Comparison of ENCODE assay signal across 19 mouse cellular contexts in genomic region chr16:76275166-76275565, GRCm38 (mm10).
DNase-seq lines count a peak whose midpoint lies in the region; ATAC-seq lines count a peak whose summit lies in the region.
"Had no signal": no experiment of that assay in that cellular context is flagged by ENCODE, and none has a peak within 500 bp of the region (broad histone marks: within the 10 kb centered on the region; RNA-seq: fewer than 3 reads in every experiment).

No protein-coding gene starts in this region.

- ATAC-seq in midbrain, embryonic 16.5 days: peak; percentile 48; the same call in 1 of the 2 replicates
- ATAC-seq in midbrain, embryonic 14.5 days (ENCODE audit: low FRiP score, low TSS enrichment): no peak; the same call in 1 of the 2 replicates
- no peak for ATAC-seq in forebrain, embryonic 12.5 days (ENCODE audit: low FRiP score)
- ATAC-seq in neural tube, embryonic 15.5 days (ENCODE audit: low FRiP score): no peak
- ATAC-seq: forebrain, embryonic 16.5 days; intestine, embryonic 15.5 days; Patski had no signal

- no peak overlapping the region for H3K4me2 ChIP-seq in midbrain, embryonic 16.5 days (ENCODE audit: low read length)
- H3K4me2 ChIP-seq in midbrain, embryonic 14.5 days (ENCODE audit: low read length): no peak overlapping the region
- H3K4me2 ChIP-seq in forebrain, embryonic 12.5 days: no peak overlapping the region
- H3K4me2 ChIP-seq in neural tube, embryonic 15.5 days: no peak overlapping the region
- H3K4me2 ChIP-seq: hindbrain, embryonic 13.5 days; intestine, embryonic 15.5 days; kidney, embryonic 15.5 days; limb, embryonic 15.5 days; liver, embryonic 15.5 days had no signal

- no peaks in the 10 kb centered on the region for H3K27me3 ChIP-seq in midbrain, embryonic 16.5 days (ENCODE audit: control insufficient read depth, insufficient read depth, low read depth, low read length)
- H3K27me3 ChIP-seq in midbrain, embryonic 14.5 days (ENCODE audit: control insufficient read depth, insufficient read depth, low read length): no peaks in the 10 kb centered on the region
- no peaks in the 10 kb centered on the region for H3K27me3 ChIP-seq in forebrain, embryonic 12.5 days
- no peaks in the 10 kb centered on the region for H3K27me3 ChIP-seq in neural tube, embryonic 15.5 days (replicated peaks)
- H3K27me3 ChIP-seq: hindbrain, embryonic 13.5 days; intestine, embryonic 15.5 days; kidney, embryonic 15.5 days; limb, embryonic 15.5 days; liver, embryonic 15.5 days; Patski had no signal

- H3K27ac ChIP-seq in midbrain, embryonic 16.5 days (ENCODE audit: low read length): no peak overlapping the region
- no peak overlapping the region for H3K27ac ChIP-seq in midbrain, embryonic 14.5 days (replicated peaks; ENCODE audit: low read depth, low read length)
- no peak overlapping the region for H3K27ac ChIP-seq in forebrain, embryonic 12.5 days
- H3K27ac ChIP-seq in neural tube, embryonic 15.5 days (replicated peaks): no peak overlapping the region
- H3K27ac ChIP-seq: heart, embryonic 10.5 days; hindbrain, embryonic 13.5 days; intestine, embryonic 15.5 days; kidney, embryonic 15.5 days; limb, embryonic 15.5 days; liver, embryonic 15.5 days had no signal

- H3K4me1 ChIP-seq in midbrain, embryonic 16.5 days (ENCODE audit: control insufficient read depth, insufficient read depth, low read length): no peaks in the 10 kb centered on the region
- no peaks in the 10 kb centered on the region for H3K4me1 ChIP-seq in midbrain, embryonic 14.5 days (ENCODE audit: control insufficient read depth, insufficient read depth, low read length)
- no peaks in the 10 kb centered on the region for H3K4me1 ChIP-seq in forebrain, embryonic 12.5 days
- no peaks in the 10 kb centered on the region for H3K4me1 ChIP-seq in neural tube, embryonic 15.5 days
- H3K4me1 ChIP-seq: heart, embryonic 10.5 days; hindbrain, embryonic 13.5 days; intestine, embryonic 15.5 days; kidney, embryonic 15.5 days; limb, embryonic 15.5 days; liver, embryonic 15.5 days had no signal

- H3K9ac ChIP-seq in midbrain, embryonic 16.5 days (ENCODE audit: low read depth, low read length): no peak overlapping the region
- no peak overlapping the region for H3K9ac ChIP-seq in midbrain, embryonic 14.5 days (replicated peaks; ENCODE audit: low read length)
- H3K9ac ChIP-seq in forebrain, embryonic 12.5 days: no peak overlapping the region
- no peak overlapping the region for H3K9ac ChIP-seq in neural tube, embryonic 15.5 days (replicated peaks)
- H3K9ac ChIP-seq: hindbrain, embryonic 13.5 days; intestine, embryonic 15.5 days; kidney, embryonic 15.5 days; limb, embryonic 15.5 days; liver, embryonic 15.5 days had no signal

- WGBS in midbrain, embryonic 16.5 days: 69% methylated on average over 7 of the region's 7 CpGs
- 75% methylated on average over 7 of the region's 7 CpGs for WGBS in midbrain, embryonic 14.5 days
- WGBS in forebrain, embryonic 12.5 days: 83% methylated on average over 7 of the region's 7 CpGs
- WGBS in neural tube, embryonic 15.5 days: 81% methylated on average over 7 of the region's 7 CpGs

- no peak overlapping the region for H3K4me3 ChIP-seq in midbrain, embryonic 16.5 days (ENCODE audit: low read depth, low read length)
- no peak overlapping the region for H3K4me3 ChIP-seq in midbrain, embryonic 14.5 days (replicated peaks; ENCODE audit: low read depth, low read length)
- H3K4me3 ChIP-seq in forebrain, embryonic 12.5 days (replicated peaks): no peak overlapping the region
- no peak overlapping the region for H3K4me3 ChIP-seq in neural tube, embryonic 15.5 days (replicated peaks)
- H3K4me3 ChIP-seq: heart, embryonic 10.5 days; hindbrain, embryonic 13.5 days; intestine, embryonic 15.5 days; kidney, embryonic 15.5 days; limb, embryonic 15.5 days; liver, embryonic 15.5 days had no signal

- peak; percentile 35 to 61 for DNase-seq in adrenal gland, adult (ENCODE audit: inconsistent age in 2 of 2, low spot score in 1 of 2)
- no peak for DNase-seq in adrenal gland, adult 18-20 months (ENCODE audit: low spot score in 2 of 2)
- no peak for DNase-seq in midbrain, embryonic 14.5 days
- peak; percentile 83 to 87 for DNase-seq in cerebellum, postnatal 14 days
- no peak for DNase-seq in urinary bladder, adult 2 months (ENCODE audit: low spot score)
- DNase-seq: kidney, postnatal 4 days; right cerebral cortex, postnatal 14 days; thymus, postnatal 4 days had no signal

- H3K9me3 ChIP-seq in midbrain, embryonic 16.5 days (replicated peaks; ENCODE audit: control insufficient read depth, low read length, poor library complexity, severe bottlenecking): no peaks in the 10 kb centered on the region
- no peaks in the 10 kb centered on the region for H3K9me3 ChIP-seq in midbrain, embryonic 14.5 days (ENCODE audit: control insufficient read depth, low read length)
- no peaks in the 10 kb centered on the region for H3K9me3 ChIP-seq in forebrain, embryonic 12.5 days
- H3K9me3 ChIP-seq in neural tube, embryonic 15.5 days (replicated peaks): no peaks in the 10 kb centered on the region
- H3K9me3 ChIP-seq: heart, embryonic 10.5 days; hindbrain, embryonic 13.5 days; intestine, embryonic 15.5 days; kidney, embryonic 15.5 days; limb, embryonic 15.5 days; liver, embryonic 15.5 days had no signal

- no peaks in the 10 kb centered on the region for H3K36me3 ChIP-seq in midbrain, embryonic 16.5 days (ENCODE audit: control insufficient read depth, insufficient read depth, low read length)
- no peaks in the 10 kb centered on the region for H3K36me3 ChIP-seq in midbrain, embryonic 14.5 days (ENCODE audit: control insufficient read depth, insufficient read depth, low read length)
- H3K36me3 ChIP-seq in forebrain, embryonic 12.5 days (replicated peaks): no peaks in the 10 kb centered on the region
- no peaks in the 10 kb centered on the region for H3K36me3 ChIP-seq in neural tube, embryonic 15.5 days
- H3K36me3 ChIP-seq: heart, embryonic 10.5 days; hindbrain, embryonic 13.5 days; intestine, embryonic 15.5 days; kidney, embryonic 15.5 days; limb, embryonic 15.5 days; liver, embryonic 15.5 days had no signal

Comparison
In these comparisons a context has a peak if more than half of its experiments do, and no peak if none do; other contexts are left out.
1. DNase-seq: peak in adrenal gland, adult (2 of 2) and cerebellum, postnatal 14 days (2 of 2); none in adrenal gland, adult 18-20 months (0 of 2), midbrain, embryonic 14.5 days (single experiment) and urinary bladder, adult 2 months (single experiment).